Mouse (Mus musculus): ENCODE measurements at regions not wholly inside any gene's neighbourhood (a gene's known extent, or its start where the extent isn't known, plus 50 kb on each side); places are given as distances from the start of the nearest gene placed in this dataset.

- TF ChIP-seq CTCF (IDR thresholded peaks at IDR 0.05; ENCODE audit: extremely low read depth, insufficient read depth, insufficient read length, insufficient replicate concordance) (no peak), POLR2A (IDR thresholded peaks at IDR 0.05; ENCODE audit: low read depth, low read length) (no peak)
Observed at GRCm38 (mm10) chr13:53709062-53709461, 236.2 kb upstream of the Msx2 start.

Measured in spleen, adult 2 months (tissue).